Mouse (Mus musculus): ENCODE results near the gene Adamts4. TPM values are rescaled to one million over a fixed set of nuclear protein-coding genes. Genes with fewer than 3 reads are reported as not detected.

The Adamts4 gene
- polyA plus RNA-seq, 1 experiment from 2014 or later, result 5.2 TPM

DNA sequence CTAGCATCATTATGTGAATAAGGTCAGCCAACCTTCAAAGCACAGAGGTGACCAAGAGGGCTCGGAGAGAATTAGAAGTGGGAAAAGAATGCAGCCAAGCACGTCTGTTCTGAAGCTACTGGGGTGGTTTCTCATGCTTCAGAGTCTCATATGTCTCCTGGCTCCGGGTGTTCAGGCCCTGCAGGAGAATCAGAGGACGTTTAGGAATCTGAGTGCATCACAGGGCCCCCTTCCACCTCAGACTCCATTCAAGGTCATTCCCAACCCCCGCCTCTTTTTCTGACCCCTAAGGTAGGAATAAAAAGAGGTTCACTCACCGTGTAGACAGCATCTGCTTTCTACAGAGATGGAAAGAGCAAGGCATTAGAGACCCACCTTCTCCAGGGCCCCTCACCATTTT, 20.5 kb upstream of the Adamts4 start:
- Histone ChIP-seq H3K27ac (0 out of 2 replicates have a peak overlapping the region, but pooled peaks have one; percentile 31), H3K36me3 (ENCODE audit: insufficient read depth, low read length) (peaks cover 12% of the 10 kb centered on the region), H3K9me3 (replicated peaks; ENCODE audit: low read length) (no peaks in the 10 kb centered on the region), H3K9ac (ENCODE audit: low read depth, low read length) (no peak overlapping the region), H3K4me3 (replicated peaks; ENCODE audit: low read depth, low read length) (no peak overlapping the region), H3K27me3 (ENCODE audit: insufficient read depth, low read length) (no peaks in the 10 kb centered on the region), H3K4me1 (replicated peaks; ENCODE audit: insufficient read depth, low read length) (0 out of 2 replicates have a peak, but pooled peaks cover 3% of the 10 kb centered on the region), H3K4me2 (ENCODE audit: low read length) (no peak overlapping the region)
- ATAC-seq (replicated peaks; ENCODE audit: low FRiP score, low read depth), result no peak
- TF ChIP-seq CTCF (IDR thresholded peaks at IDR 0.05; ENCODE audit: low read depth), result no peak
- no peak for DNase-seq (ENCODE audit: low spot score)
- 56% methylated on average over 6 of the region's 6 CpGs for WGBS

GRCm38 (mm10) chr1:171230215-171230614, 20.0 kb upstream of the Adamts4 start:
- ATAC-seq (replicated peaks; ENCODE audit: low FRiP score, low read depth) (peak; percentile 38; the same call in 1 of the 2 replicates), DNase-seq (ENCODE audit: low spot score) (no peak)
- Histone ChIP-seq H3K27me3 (ENCODE audit: insufficient read depth, low read length) (no peaks in the 10 kb centered on the region), H3K9ac (ENCODE audit: low read depth, low read length) (no peak overlapping the region), H3K4me1 (replicated peaks; ENCODE audit: insufficient read depth, low read length) (0 out of 2 replicates have a peak, but pooled peaks cover 3% of the 10 kb centered on the region), H3K4me2 (ENCODE audit: low read length) (no peak overlapping the region), H3K36me3 (ENCODE audit: insufficient read depth, low read length) (peaks cover 16% of the 10 kb centered on the region), H3K27ac (peak overlapping the region; percentile 31; the same call in 1 of the 2 replicates), H3K4me3 (replicated peaks; ENCODE audit: low read depth, low read length) (no peak overlapping the region), H3K9me3 (replicated peaks; ENCODE audit: low read length) (no peaks in the 10 kb centered on the region)
- TF ChIP-seq CTCF (IDR thresholded peaks at IDR 0.05; ENCODE audit: low read depth), result no peak
- 53% methylated on average over 3 of the region's 3 CpGs for WGBS

- H3K27ac ChIP-seq, result no peak overlapping the region
- H3K4me2 ChIP-seq (ENCODE audit: low read length), result no peak overlapping the region
- no peak overlapping the region for H3K9ac ChIP-seq (ENCODE audit: low read depth, low read length)
- no peak for ATAC-seq (replicated peaks; ENCODE audit: low FRiP score, low read depth)
- no peak for DNase-seq (ENCODE audit: low spot score)
- 0 out of 2 replicates have a peak, but pooled peaks cover 3% of the 10 kb centered on the region for H3K4me1 ChIP-seq (replicated peaks; ENCODE audit: insufficient read depth, low read length)
- H3K4me3 ChIP-seq (replicated peaks; ENCODE audit: low read depth, low read length), result no peak overlapping the region
- no peaks in the 10 kb centered on the region for H3K27me3 ChIP-seq (ENCODE audit: insufficient read depth, low read length)
- H3K9me3 ChIP-seq (replicated peaks; ENCODE audit: low read length), result no peaks in the 10 kb centered on the region
- WGBS, result 76% methylated on average over 4 of the region's 4 CpGs
- TF ChIP-seq CTCF (IDR thresholded peaks at IDR 0.05; ENCODE audit: low read depth), result no peak
- peaks cover 28% of the 10 kb centered on the region for H3K36me3 ChIP-seq (ENCODE audit: insufficient read depth, low read length)
Measured at GRCm38 (mm10) chr1:171231844-171232243, 18.4 kb upstream of the Adamts4 start.

- Histone ChIP-seq H3K27ac (no peak overlapping the region), H3K36me3 (ENCODE audit: insufficient read depth, low read length) (peaks cover 33% of the 10 kb centered on the region), H3K4me2 (ENCODE audit: low read length) (no peak overlapping the region), H3K4me3 (replicated peaks; ENCODE audit: low read depth, low read length) (no peak overlapping the region), H3K9ac (ENCODE audit: low read depth, low read length) (no peak overlapping the region), H3K27me3 (ENCODE audit: insufficient read depth, low read length) (no peaks in the 10 kb centered on the region), H3K9me3 (replicated peaks; ENCODE audit: low read length) (no peaks in the 10 kb centered on the region), H3K4me1 (replicated peaks; ENCODE audit: insufficient read depth, low read length) (0 out of 2 replicates have a peak, but pooled peaks cover 3% of the 10 kb centered on the region)
- no peak for TF ChIP-seq CTCF (IDR thresholded peaks at IDR 0.05; ENCODE audit: low read depth)
- WGBS, result 83% methylated on average over 5 of the region's 5 CpGs
- no peak for ATAC-seq (replicated peaks; ENCODE audit: low FRiP score, low read depth)
- DNase-seq (ENCODE audit: low spot score), result no peak
Measured at GRCm38 (mm10) chr1:171232348-171232747, 17.9 kb upstream of the Adamts4 start.

DNA sequence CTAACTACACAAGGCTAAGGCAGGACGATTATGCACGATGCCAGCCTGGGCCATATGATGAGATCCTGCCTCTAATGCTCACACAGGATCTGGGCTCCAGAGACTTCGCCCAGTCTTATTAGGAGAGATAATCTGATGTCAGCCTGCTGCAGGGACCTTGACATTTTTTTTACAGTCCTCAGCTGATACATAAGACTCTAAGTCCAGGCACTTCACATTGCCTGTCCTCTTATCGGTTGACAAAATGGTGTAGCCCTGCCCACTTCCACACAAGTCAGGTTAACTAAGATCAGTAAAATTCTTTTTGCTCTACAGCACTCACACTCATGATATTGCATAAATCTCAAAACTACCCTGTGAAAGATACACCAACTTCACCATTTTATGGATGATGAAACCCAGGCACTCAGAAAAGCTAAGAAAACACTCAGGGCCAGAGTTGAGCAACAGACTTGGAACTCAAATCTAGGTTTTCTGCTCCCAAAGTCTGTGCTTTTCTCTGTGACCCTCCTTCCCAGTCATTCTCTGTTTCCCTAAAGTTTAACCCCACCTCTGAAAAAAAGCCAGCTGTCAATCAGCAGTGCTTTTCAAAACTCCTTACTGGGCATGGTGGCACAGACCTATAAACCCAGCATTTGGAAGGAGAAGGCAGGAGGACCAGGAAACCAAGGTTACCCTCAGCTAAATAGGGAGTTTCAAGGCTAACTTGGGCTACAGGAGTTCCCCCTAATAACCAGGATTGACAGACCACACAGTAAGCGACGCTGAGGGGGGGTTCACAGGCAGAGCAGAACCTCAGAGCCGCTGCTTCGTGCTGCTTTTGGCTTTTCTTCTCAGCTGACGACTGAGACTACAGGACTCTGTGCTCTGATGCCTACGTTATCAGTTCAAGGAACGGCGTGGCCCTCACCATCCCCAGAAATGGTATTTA, 17.2 kb upstream of the Adamts4 start:
- Histone ChIP-seq H3K36me3 (ENCODE audit: insufficient read depth, low read length) (peaks cover 40% of the 10 kb centered on the region), H3K27me3 (ENCODE audit: insufficient read depth, low read length) (no peaks in the 10 kb centered on the region), H3K9ac (ENCODE audit: low read depth, low read length) (no peak overlapping the region), H3K4me1 (replicated peaks; ENCODE audit: insufficient read depth, low read length) (0 out of 2 replicates have a peak, but pooled peaks cover 3% of the 10 kb centered on the region), H3K4me2 (ENCODE audit: low read length) (no peak overlapping the region), H3K4me3 (replicated peaks; ENCODE audit: low read depth, low read length) (no peak overlapping the region), H3K9me3 (replicated peaks; ENCODE audit: low read length) (no peaks in the 10 kb centered on the region), H3K27ac (peak overlapping the region; percentile 50; the same call in 1 of the 2 replicates)
- ATAC-seq (replicated peaks; ENCODE audit: low FRiP score, low read depth) (no peak), DNase-seq (ENCODE audit: low spot score) (no peak)
- no peak for TF ChIP-seq CTCF (IDR thresholded peaks at IDR 0.05; ENCODE audit: low read depth)
- WGBS, result 84% methylated on average over 12 of the region's 12 CpGs

DNA sequence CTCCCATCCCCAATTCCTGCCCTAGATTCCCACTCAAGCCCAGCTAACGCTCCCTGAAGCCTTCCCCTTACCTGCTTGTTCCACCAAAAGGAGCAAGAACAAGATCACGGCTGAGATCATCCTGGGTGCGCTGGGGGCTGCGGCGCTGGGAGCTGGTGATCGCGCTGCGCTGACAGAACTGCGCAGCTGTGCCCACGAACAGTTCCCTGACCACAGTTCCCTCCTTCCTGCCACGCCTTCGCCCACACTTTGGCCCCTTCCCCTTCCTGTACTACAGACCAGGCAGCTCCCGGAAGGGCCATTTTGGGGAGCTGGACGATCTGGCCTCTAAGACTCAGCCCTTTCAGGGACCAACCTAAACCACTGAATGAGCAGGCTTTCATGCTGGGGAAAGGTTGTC, 16.1 kb upstream of the Adamts4 start, which contains the start of gene Fcer1g:
Gene Fcer1g, minus strand, starts transcription at position 240 of the 400 bp plus-strand sequence.
- H3K36me3 ChIP-seq (ENCODE audit: insufficient read depth, low read length), result peaks cover 49% of the 10 kb centered on the region
- H3K4me3 ChIP-seq (replicated peaks; ENCODE audit: low read depth, low read length), result no peak within 1 kb of the TSS
- ATAC-seq (replicated peaks; ENCODE audit: low FRiP score, low read depth) (no peak), DNase-seq (ENCODE audit: low spot score) (no peak)
- TF ChIP-seq CTCF (IDR thresholded peaks at IDR 0.05; ENCODE audit: low read depth), result no peak
- peak within 1 kb of the TSS; percentile 50; the same call in 1 of the 2 replicates for H3K27ac ChIP-seq
- H3K27me3 ChIP-seq (ENCODE audit: insufficient read depth, low read length), result no peaks in the 10 kb centered on the region
- no peak within 1 kb of the TSS for H3K4me2 ChIP-seq (ENCODE audit: low read length)
- H3K9ac ChIP-seq (ENCODE audit: low read depth, low read length), result no peak within 1 kb of the TSS
- 0 out of 2 replicates have a peak, but pooled peaks cover 3% of the 10 kb centered on the region for H3K4me1 ChIP-seq (replicated peaks; ENCODE audit: insufficient read depth, low read length)
- 84% methylated on average over 14 of the region's 14 CpGs for WGBS
- no peaks in the 10 kb centered on the region for H3K9me3 ChIP-seq (replicated peaks; ENCODE audit: low read length)
